Mouse (Mus musculus) central nervous system, embryonic 18 days (tissue): ENCODE measurements around the gene Nacad. TPM values are rescaled to one million over a fixed set of nuclear protein-coding genes. Genes with fewer than 3 reads are reported as not detected.

ENCODE experiments used
- polyA plus RNA-seq: library from polyadenylated mRNA; depleted of rRNA; stranded (reverse); fragments of >200 nt; gene quantifications from 2 replicates; pipeline ENCODE4 v1.2.3, GENCODE M21; 2012; rRNA removed

Nacad gene
- 87.6 and 97.1 TPM in 2 replicates for polyA plus RNA-seq

DNA sequence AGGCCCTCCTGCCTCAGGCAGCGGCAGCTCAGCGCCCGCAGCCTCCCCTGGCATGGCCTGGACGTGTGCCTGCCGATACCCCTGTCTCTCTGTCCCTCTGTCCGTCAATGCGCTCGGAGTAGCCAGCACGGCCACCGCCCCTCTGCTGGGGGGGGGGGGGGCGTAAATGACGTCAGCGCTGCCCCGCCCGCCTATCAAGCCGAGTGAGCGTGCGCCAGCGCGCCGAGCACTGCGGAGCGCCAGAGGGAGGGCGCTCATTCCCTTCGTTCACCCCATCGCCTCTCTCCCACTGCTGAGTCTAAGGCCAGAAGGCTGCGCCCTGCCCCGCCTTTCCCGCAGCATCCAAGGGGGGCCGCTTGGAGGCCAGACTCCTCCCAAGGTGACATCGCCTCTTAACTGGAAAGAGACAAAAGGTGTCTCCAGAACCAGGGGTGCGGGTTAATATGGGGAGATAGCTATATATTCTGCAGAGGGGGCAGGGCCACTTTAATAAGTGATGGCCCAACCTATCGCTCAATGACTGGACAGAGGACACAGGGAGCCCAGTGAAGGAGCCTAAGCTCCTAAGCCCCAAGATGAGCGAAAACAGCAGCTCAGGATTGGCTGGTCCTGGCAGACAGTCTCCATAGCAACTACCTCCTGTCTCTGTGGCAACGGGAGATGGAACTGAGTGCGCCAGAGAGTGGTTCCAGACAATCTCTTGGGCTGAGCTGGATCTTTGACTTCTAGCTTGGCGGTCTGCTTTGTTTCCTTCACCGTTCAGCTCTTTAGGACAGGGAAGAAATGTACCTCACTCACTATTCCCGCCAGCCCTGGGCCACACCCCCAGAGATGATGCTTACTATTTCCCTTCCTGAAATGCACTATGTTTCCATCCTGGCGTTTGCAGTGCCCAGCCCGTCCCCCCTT lies at the start of gene Nacad:
Gene Nacad (minus strand): TSS at position 563 of the 909 bp plus-strand sequence.

DNA sequence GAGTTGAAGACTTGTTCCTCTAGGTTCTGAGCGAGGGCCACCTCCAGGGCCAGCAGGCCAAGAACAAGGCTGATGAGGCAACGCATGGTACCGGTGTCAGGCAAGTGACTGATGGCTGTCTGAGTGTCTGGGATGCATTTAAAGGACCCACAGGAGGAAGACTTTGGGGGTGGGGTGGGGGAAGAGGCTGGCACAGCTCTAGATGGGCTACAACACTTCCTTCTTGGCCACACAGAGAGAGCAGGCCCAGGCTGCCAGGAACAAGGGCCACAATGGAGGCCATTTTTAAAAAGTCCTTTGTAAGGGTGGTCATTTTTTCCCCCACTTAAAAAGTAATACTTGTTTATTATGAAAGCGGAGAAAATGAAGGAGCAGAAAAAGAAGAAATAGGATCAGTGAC lies 32.7 kb upstream of the Nacad start, which contains the start of gene Wap:
Gene Wap (minus strand): TSS at position 101 of the 400 bp plus-strand sequence.

DNA sequence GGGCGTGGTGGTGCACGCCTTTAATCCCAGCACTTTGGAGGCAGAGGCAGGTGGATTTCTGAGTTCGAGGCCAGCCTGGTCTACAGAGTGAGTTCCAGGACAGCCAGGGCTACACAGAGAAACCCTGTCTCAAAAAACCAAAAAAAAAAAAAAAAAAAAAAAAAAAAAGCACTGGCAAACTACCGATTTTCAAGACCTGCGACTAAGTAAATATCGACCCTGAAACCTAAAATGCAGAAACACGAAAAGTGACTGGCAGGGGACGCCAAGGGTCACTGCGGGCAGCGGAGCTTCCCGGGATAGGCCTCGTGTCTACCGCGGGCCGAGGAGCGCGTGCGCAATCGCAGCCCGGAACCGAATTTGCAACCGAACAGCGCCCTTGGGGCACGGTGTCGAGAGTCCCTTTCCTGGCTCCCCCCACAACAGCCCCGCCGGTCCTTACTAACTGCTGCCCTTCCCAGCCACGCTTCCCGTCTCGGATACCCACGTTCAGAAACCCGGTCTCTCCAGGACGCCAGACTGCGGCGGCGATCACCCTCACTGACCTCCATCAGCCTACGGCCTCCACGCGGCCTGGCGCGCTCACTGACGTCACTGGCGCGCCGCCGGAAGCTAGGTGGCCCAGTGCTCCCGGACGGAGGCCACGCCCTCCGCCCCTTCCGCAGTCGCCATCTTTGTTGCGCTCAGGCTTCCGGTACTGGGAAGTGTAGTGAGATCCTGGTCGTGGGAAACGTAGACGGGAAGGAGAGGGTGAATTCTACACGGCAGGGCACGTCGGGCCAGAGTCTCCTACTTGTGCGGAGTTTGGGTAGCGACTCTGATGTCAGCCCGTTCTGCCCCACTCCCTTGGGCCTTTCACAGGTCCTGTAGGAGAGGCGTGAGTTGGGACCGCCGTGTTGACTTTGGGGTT lies 19.9 kb upstream of the Nacad start, which contains the start of gene Tbrg4:
Gene Tbrg4 (minus strand): TSS at position 590 of the 910 bp plus-strand sequence.

Other genes starting within 250 kb of the Nacad start
- gene Zmiz2, start 217.0 kb downstream of the Nacad start, polyA plus RNA-seq = 54.5 and 82.1 TPM in 2 replicates
- gene Ppia, start 190.6 kb downstream of the Nacad start, polyA plus RNA-seq = 3,203 and 3,709 TPM in 2 replicates
- 140 and 150 TPM in 2 replicates for gene H2afv, start 161.6 kb downstream of the Nacad start, polyA plus RNA-seq
- 13.3 and 13.9 TPM in 2 replicates for gene Purb, start 130.1 kb downstream of the Nacad start, polyA plus RNA-seq
- gene Myo1g, start 85.1 kb downstream of the Nacad start, polyA plus RNA-seq = 0.51 and 0.59 TPM in 2 replicates
- gene Ccm2, start 59.2 kb downstream of the Nacad start, polyA plus RNA-seq = 95.6 and 97.5 TPM in 2 replicates
- 73.0 and 74.1 TPM in 2 replicates for gene Tbrg4, start 20.0 kb upstream of the Nacad start, polyA plus RNA-seq
- gene Wap, start 32.6 kb upstream of the Nacad start, polyA plus RNA-seq = not detected in 2 replicates
- gene Ramp3, start 52.5 kb upstream of the Nacad start, polyA plus RNA-seq = 17.8 and 18.9 TPM in 2 replicates
- gene Gm11983, start 231.6 kb upstream of the Nacad start, polyA plus RNA-seq = not detected in 2 replicates